Mouse (Mus musculus): ENCODE data around the gene Gtf2ird1.
A peak's percentile ranks its signal among the peaks of the same experiment; 100 is the strongest.

Gtf2ird1 gene

GRCm38 (mm10) chr5:134444473-134444872, 12.0 kb downstream of the Gtf2ird1 start:
- DNase-seq (ENCODE audit: low read depth), result peak; percentile 82

GRCm38 (mm10) chr5:134442066-134442465, 14.4 kb downstream of the Gtf2ird1 start:
- DNase-seq (ENCODE audit: low read depth), result no peak

DNA sequence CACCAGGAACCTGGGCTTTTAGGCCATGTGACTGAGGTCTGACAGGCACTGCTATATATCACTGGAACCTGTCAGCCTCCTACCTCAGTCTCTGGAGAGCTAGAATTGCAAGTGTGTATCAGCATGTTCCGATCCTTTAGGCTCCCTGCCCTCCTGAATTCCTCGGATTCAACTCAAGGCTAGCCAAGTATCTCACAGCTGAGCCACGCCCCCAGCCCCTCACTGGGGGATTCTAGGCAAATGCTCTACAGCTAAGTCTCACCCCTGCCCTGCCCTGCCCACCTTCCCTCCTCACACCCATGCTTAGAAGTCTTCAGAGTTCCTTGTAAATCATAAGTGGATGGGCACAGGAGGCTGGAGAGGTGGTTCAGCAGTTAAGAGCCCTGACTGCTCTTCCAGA, 15.4 kb downstream of the Gtf2ird1 start:
- no peak for DNase-seq (ENCODE audit: low read depth)

GRCm38 (mm10) chr5:134440098-134440497, 16.4 kb downstream of the Gtf2ird1 start:
- DNase-seq (ENCODE audit: low read depth), result no peak

DNA sequence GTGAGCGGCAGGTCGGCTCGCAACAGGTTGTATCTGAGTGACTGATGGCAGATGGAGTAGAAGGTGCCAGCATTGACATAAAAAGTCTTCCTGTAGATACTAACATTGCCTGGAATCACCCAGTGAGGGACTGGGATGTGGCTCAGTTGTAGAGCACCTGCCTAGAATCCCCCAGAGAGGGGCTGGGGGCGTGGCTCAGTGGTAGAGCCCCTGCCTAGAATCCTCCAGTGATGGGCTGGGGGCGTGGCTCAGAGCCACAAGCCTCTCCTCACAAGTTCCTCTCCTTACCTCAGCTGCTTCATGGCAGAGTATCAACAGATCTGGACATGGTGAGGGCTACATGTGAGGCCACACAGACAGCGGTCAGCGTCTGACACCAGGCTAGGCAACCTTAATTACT, 17.0 kb downstream of the Gtf2ird1 start:
- DNase-seq (ENCODE audit: low read depth), result no peak

- no peak for DNase-seq (ENCODE audit: low read depth)
Measured at GRCm38 (mm10) chr5:134438676-134439425, 17.7 kb downstream of the Gtf2ird1 start.

DNA sequence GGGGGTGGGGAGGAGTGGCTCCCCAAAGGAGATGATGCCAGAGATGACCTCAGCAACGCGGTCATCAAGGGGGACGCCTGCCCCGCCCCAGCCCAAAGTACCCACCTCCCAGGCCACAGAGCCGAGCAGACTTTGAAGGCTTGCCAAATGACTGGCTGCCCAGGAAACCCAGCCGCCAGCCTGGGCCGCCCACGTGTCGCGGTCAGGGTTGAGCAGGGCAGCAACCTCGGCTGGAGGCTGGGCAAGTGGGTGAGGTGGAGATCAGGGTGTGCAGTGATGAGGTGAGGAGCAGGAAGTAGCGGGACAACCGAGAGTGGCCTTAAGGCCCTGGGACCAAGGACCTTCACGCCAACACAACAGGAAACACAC, 19.1 kb downstream of the Gtf2ird1 start:
- peak; percentile 44 for DNase-seq (ENCODE audit: low read depth)

DNA sequence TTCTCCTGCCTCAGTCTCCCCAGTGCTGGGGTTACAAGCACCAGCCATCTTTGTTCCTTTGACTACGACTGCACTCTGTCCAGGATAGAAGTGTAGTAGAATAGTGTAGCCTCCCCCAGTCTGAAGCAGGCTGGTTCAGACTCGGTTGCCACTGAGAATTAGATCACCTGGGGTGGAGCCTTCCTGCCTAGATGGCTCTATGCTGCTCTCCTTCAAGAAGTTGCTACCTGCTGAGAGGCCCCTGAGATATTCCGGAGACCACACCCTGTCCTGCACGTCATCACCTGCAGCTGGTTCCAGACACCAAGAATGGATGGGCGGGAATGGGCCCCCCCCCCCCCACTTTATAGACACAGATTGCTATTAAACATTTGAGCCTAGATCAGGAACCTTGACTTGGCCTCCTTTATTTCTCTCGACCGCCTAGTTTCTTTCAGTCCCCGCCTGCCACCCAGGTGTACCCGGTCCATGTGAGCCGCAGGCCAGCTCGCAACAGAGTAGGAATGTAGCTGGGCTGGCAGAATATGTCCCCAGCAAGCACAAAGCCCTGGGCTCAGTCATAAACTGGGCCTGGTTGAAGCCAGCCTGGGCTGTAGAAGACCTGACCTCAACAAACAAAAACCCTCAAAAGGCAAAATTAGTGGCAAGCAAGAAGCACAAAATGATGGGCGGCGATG, 19.6 kb downstream of the Gtf2ird1 start:
- no peak for DNase-seq (ENCODE audit: low read depth)

GRCm38 (mm10) chr5:134435836-134436331, 20.6 kb downstream of the Gtf2ird1 start:
- DNase-seq (ENCODE audit: low read depth), result no peak

GRCm38 (mm10) chr5:134433137-134433536, 23.4 kb downstream of the Gtf2ird1 start:
- DNase-seq (ENCODE audit: low read depth), result no peak

DNA sequence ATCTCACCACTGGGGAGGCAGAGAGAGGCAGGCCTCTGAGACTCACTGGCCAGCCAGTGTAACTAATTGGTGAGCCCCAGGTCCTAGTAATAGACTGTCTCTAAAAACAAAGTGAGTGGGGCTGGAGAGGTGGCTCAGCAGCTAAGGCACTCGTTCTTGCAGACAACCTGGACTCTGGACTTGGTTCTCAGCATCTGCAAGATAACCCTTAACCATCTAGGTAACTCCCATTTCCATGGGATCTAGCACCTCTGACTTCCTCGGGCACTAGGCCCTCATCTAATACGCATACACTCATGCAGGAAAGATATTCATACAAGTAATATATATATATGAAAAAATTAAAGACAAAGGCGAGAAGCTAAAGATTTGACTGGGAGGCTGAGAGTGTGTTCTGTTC, 26.4 kb downstream of the Gtf2ird1 start:
- DNase-seq (ENCODE audit: low read depth), result no peak

- no peak for DNase-seq (ENCODE audit: low read depth)
Measured at GRCm38 (mm10) chr5:134427664-134428063, 28.9 kb downstream of the Gtf2ird1 start.

- no peak for DNase-seq (ENCODE audit: low read depth)
Measured at GRCm38 (mm10) chr5:134425601-134426000, 30.9 kb downstream of the Gtf2ird1 start.

GRCm38 (mm10) chr5:134423930-134424329, 32.6 kb downstream of the Gtf2ird1 start:
- no peak for DNase-seq (ENCODE audit: low read depth)

- DNase-seq (ENCODE audit: low read depth), result no peak
Measured at GRCm38 (mm10) chr5:134423372-134423771, 33.1 kb downstream of the Gtf2ird1 start.

GRCm38 (mm10) chr5:134422265-134422925, 34.1 kb downstream of the Gtf2ird1 start:
- DNase-seq (ENCODE audit: low read depth), result no peak

DNA sequence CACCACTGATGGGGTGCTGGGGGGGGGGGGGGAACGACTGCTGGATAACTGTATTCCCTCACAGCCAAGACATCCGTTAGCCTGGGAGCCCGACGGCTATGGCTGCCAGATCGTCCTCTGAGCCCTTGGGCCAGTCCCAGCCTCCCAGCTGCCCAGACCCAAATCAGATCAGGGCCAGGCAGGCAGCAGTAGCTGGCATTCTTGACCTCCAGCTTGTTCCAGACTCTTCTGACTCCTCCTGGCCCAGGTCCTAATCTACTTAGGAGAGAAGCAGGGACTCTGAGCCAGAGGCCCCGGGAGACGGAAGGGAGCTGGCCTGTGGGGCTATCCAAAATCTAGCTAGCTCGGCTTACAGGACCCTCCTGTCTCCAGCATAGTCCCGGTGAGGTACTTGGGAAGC, 35.5 kb downstream of the Gtf2ird1 start:
- DNase-seq (ENCODE audit: low read depth), result no peak

- DNase-seq (ENCODE audit: low read depth), result no peak
Measured at GRCm38 (mm10) chr5:134419700-134420099, 36.8 kb downstream of the Gtf2ird1 start.

DNA sequence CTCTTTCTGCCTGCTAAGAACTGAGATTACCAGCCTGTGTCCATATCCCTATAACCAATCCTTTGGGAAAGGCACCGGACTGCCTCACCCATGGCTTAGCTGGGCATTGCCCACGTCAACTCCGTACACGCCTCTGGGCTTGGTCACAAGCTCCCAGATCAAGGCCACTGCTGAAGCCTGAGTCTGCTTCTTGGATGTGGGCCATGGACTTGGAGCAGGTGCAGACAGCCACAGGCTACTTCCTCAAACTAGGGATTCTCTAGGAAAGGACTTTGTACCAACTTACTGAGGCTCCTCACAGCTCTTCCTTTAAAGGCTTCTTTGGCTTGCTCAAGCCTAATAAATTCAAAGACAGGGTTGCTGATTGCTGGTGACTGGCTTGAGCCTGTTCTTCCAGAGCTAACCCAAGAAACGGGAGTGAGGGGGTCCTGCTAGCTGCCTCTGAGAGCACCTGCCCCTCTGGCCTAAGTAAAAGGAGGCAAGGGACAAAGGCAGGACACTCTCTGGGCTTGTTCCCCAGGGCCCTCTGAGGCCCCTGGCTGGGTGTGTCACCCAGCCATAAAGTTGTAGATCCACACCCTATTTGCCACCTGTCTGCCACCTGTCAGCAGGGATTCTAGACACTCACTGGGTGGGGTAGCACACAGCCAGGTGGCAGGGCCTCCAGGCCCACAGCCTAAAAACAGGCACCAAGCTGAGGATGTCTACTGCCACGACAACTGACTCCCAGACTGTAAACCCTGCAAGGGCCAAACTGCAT, 38.0 kb downstream of the Gtf2ird1 start:
- no peak for DNase-seq (ENCODE audit: low read depth)

DNA sequence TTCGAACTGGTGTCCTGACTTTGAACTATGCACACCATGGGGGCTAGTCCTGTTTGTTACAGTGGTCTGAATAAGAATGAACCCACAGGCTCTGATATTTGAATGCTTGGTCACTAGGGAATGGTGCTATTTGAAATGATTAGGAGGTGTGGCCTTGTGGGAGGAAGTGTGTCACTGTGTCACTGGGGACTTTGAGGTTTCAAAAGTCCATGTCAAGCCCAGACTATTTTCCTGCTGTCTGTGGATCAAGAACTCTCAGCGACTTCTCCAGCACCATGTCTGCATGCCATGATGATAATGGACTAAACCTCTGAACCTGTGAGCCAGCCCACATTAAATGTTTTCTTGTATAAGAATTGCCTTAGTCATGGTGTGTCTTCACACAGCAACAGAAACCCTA, 44.2 kb downstream of the Gtf2ird1 start:
- DNase-seq (ENCODE audit: low read depth), result no peak

DNA sequence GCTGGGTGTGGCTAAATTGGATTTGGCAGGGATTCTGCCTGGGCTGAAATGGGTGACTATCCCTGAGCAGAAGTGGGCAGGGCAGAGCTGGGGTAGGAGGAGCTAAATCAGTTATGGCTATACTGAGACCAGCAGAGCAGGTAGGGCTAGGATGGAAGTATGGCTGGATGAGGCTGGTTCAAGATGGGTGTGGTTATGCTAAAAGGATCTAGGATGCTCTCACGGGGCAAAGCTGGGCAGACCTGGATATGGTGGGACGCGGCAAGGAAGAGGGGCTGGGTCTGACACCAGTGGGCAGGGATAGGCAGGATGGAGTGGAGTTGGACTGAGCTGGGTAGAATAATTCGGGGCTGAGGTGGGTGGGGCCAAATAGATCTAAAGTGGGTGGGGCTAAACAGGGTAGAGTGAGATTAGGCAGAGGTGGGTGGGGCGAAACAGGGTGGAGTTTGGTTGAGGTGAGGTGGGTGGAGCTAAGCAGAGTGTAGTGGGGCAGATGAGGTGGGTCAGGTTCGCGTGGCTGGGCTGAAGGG, 46.1 kb downstream of the Gtf2ird1 start:
- DNase-seq (ENCODE audit: low read depth), result no peak
